Mouse (Mus musculus) testis, adult 2 months (tissue): ENCODE data around the gene Rfx7. TPM values are rescaled to one million over a fixed set of nuclear protein-coding genes. Genes with fewer than 3 reads are reported as not detected.
A peak's percentile ranks its signal among the peaks of the same experiment; 100 is the strongest.
"Not testable (repeated sequence)": the region's sequence is repeated elsewhere in the genome, so short reads cannot be mapped to it uniquely, and the experiment has no call there.

Source experiments
- H3K27ac ChIP-seq: fragments of 200-500 bp; 2 replicates; pipeline ENCODE4 v1.5.1; 2012; ENCODE audit warnings: low read depth, low read length; ENCODE audit not compliant: control insufficient read depth, insufficient read depth
- H3K27me3 ChIP-seq: fragments of 200-500 bp; 2 replicates; pipeline ENCODE4 v1.6.1; 2012; ENCODE audit warnings: mild to moderate bottlenecking, low read length, moderate library complexity; ENCODE audit not compliant: control insufficient read depth, insufficient read depth
- H3K36me3 ChIP-seq: fragments of 200-500 bp; 2 replicates; pipeline ENCODE4 v1.6.1; 2012; ENCODE audit warnings: mild to moderate bottlenecking, low read length; ENCODE audit not compliant: control insufficient read depth, insufficient read depth
- H3K4me1 ChIP-seq: fragments of 200-500 bp; 2 replicates; pipeline ENCODE4 v1.6.1; 2012; ENCODE audit warnings: low read length; ENCODE audit not compliant: control insufficient read depth, insufficient read depth
- H3K4me3 ChIP-seq: fragments of 200-500 bp; 2 replicates; pipeline ENCODE4 v1.5.1; 2012; ENCODE audit warnings: low read depth, mild to moderate bottlenecking, low read length, moderate library complexity, mixed read lengths; ENCODE audit not compliant: control insufficient read depth
- CTCF ChIP-seq: fragments of 200-500 bp; IDR thresholded peaks from 2 replicates; pipeline ENCODE4 v1.5.1; 2012; ENCODE audit warnings: low read depth, mild to moderate bottlenecking, inconsistent platforms, low read length, moderate library complexity; ENCODE audit not compliant: control insufficient read depth, insufficient read depth, insufficient replicate concordance
- POLR2A ChIP-seq: fragments of 200-500 bp; IDR thresholded peaks from 2 replicates; pipeline ENCODE4 v1.6.1; 2012; ENCODE audit warnings: low read depth, mild to moderate bottlenecking, inconsistent platforms, low read length, moderate library complexity; ENCODE audit not compliant: control insufficient read depth
- polyA plus RNA-seq: library from polyadenylated mRNA; depleted of rRNA; stranded (reverse); fragments of >200 nt; gene quantifications from 2 replicates; pipeline ENCODE4 v1.2.3, GENCODE M21; 2012

Rfx7 gene
- polyA plus RNA-seq, 1 experiment: 6.4 TPM

DNA sequence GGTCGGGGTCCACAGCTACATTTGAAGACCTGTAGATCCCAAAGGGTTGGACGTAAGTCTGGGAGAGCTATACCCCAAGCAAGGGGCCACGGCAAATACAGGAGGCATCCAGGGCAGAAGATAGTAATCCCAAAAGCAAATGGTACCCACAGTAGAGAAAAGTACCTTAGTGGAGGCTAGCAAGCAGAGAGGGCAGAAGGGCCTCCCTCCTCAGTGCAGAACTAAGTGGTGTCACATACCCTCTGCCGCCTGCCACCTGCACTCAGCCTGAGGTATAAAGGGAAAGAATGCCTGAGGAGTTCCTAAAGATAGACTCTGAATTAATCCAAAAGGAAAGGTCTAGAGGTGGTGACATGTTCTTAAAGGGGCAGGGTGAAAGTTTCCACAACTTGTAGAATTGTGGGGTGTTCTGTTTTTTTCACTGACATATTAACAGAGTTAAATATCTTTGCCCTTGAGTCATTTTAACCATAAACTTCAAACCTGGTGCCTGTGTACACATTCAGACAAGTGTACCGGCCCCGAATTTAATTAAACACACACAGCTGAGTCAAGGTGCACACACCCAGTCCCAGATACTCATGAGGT, 109.1 kb downstream of the Rfx7 start:
- TF ChIP-seq CTCF (no peak), POLR2A (no peak)
- Histone ChIP-seq H3K27me3 (no peaks in the 10 kb centered on the region), H3K27ac (peak overlapping the region; percentile 86), H3K4me3 (no peak overlapping the region), H3K4me1 (peaks cover 9% of the 10 kb centered on the region), H3K36me3 (no peaks in the 10 kb centered on the region)

DNA sequence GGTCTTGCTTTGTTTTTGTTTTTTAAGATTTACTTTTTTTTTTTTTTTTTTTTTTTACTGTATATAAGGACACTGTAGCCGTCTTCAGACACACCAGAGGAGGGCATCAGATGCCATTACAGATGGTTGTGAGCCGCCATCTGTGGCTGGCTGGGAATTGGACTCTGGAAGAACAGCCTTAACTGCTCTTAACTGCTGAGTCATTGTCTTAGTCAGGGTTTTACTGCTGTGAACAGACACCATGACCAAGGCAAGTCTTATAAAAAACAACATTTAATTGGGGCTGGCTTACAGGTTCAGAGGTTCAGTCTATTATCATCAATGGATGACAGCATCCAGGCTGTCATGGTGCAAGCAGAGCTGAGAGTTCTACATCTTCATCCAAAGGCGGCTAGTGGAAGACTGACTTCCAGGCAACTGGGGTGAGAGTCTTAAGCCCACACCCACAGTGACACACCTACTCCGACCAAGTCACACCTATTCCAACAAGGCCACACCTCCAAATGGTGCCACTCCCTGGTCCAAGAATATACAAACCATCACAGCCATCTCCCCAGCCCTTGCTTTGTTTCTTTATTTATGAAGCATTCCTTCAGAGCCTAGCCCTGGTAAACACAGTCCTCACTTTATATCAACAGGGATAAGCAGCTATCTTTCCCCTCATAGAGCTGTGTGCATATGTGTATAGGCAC, 110.9 kb downstream of the Rfx7 start:
- not testable (repeated sequence) for H3K4me1 ChIP-seq, H3K27ac ChIP-seq, H3K36me3 ChIP-seq, H3K27me3 ChIP-seq, H3K4me3 ChIP-seq

DNA sequence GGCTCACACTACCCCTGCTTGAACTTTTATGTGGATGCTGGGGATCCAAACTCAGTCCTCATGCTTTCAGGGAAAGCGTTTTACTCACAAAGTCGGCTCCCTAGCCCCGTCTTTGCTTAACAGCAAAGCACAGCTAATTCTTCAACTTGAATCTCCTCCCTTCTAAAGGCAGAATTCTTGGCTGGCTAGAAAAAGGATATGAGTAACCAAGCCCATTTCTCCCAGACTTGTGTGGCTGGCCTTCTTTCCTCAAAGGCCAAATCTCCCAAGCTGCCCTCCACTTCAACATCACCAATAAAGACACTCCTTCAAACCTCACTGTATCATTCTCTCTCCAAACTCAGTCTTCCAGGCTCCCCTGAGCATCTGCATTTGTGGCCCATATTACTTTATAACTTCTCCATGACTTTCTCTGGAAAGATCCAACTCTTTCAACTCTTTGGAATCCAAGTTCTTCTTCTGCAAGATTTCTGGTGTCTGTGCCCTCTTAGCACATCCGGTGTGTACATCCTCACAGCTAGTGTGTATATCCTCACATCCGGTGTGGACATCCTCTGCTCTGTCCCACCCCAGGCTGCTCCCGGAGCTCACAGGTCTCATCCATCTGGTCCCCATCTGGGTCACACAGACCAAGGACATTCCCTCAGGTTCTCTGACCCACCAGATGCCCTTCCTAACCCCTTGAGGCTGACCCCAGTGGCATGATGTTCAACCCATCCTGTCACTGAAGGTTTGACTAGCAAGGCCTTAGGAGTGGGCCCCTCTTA, 111.8 kb downstream of the Rfx7 start:
- Histone ChIP-seq H3K27me3 (no peaks in the 10 kb centered on the region), H3K36me3 (no peaks in the 10 kb centered on the region), H3K27ac (no peak overlapping the region), H3K4me1 (peaks cover 9% of the 10 kb centered on the region), H3K4me3 (no peak overlapping the region)
- TF ChIP-seq POLR2A: no peak
- TF ChIP-seq CTCF: no peak

DNA sequence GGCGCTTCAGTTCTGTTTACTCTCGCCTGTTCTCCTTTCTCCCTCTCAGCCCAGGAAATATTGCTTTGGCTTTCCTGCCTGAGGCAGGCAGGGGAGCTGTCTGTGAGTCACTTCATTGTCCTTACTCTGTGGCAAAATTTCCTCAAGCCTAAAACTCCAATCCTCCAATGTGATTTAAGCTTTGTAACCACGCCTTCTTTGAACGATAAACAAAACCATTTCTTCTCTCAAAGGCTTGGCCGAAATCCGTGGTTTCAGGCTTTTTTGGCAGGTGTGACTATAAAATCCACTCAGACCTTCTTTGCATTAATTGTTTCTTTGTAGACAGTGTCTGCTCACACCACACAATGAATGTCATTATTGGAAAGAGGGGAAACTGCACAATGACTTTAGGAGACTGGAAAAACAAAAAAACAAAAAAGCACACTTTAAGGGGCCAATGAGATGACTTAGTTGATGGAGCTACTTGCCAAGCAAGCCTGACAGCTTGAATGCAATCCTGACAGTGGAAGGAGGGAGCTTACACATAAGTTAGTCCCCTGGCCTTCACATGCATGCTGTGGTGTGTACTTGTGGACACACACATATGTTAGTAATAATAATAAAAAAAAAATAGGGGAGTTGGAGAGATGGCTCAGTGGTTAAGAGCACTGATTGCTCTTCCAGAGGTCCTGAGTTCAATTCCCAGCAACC, 112.5 kb downstream of the Rfx7 start:
- Histone ChIP-seq H3K27me3 (no peaks in the 10 kb centered on the region), H3K4me1 (peaks cover 9% of the 10 kb centered on the region), H3K36me3 (no peaks in the 10 kb centered on the region), H3K4me3 (no peak overlapping the region), H3K27ac (no peak overlapping the region)
- TF ChIP-seq POLR2A (no peak), CTCF (no peak)

DNA sequence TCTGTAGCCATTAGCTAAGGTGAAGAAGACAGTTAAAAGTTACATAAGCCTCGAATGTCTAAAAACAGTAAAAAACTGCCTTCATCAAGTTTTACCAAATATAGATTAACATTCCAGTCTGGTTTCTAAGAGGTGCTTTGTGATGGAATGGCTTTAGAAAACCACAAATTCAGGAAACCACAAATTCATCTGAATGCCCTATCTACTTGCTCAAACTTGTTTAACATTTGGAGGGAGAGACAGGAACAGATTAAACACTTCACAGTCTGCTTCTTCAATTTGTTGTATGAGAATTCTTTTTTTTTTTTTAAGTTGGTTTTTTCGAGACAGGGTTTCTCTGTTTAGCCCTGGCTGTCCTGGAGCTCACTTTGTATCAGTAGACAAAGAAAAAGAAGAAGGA, 117.7 kb downstream of the Rfx7 start:
- no peak overlapping the region for H3K4me3 ChIP-seq
- no peak overlapping the region for H3K27ac ChIP-seq
- TF ChIP-seq CTCF (no peak), POLR2A (no peak)
- H3K4me1 ChIP-seq: no peaks in the 10 kb centered on the region
- no peaks in the 10 kb centered on the region for H3K36me3 ChIP-seq
- no peaks in the 10 kb centered on the region for H3K27me3 ChIP-seq

DNA sequence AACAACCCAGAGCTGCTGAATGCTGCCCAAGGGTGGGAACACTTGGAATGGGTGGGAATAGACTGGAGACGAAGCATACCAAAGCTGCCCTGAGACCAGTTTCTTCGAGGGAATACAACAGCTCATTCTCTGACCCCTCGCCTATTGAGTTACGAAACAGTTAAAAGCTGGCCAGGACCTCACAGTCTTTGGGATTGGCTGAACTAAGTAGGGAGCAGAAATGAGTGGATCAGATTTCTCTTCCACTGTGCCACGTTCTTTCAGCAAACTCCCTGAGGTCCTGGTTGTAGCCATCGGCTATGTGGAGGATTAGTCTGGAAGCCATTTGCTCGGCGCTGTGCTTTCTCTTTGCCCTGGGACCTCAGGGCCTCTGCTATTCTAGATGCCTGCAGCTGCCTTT, 120.9 kb downstream of the Rfx7 start:
- Histone ChIP-seq H3K36me3 (no peaks in the 10 kb centered on the region), H3K4me3 (no peak overlapping the region), H3K4me1 (no peaks in the 10 kb centered on the region), H3K27me3 (no peaks in the 10 kb centered on the region), H3K27ac (peak overlapping the region; percentile 22; the same call in 1 of the 2 replicates)
- TF ChIP-seq CTCF (no peak), POLR2A (no peak)

DNA sequence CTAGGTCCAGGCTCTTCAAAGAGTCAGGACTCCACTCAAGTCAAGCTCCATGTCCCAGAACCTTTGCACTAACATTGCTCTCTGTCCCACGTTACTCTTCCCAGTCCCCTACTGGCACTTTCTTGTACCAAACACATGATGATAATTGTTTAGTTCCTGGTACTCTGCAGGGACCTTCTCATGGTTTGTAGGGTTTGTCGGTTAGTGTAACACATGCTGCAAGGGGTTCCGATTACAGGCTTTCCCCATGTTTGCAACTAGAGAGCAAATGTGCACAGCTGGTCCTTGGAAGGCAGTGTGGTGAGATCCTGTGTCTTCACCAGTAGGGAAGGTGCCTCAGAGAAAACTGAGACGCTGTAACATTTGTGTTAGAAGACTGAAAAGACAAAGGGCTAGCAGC, 121.5 kb downstream of the Rfx7 start:
- no peak overlapping the region for H3K27ac ChIP-seq

More for the DNA sequence above, 121.5 kb downstream of the Rfx7 start:
- Histone ChIP-seq H3K4me1 (no peaks in the 10 kb centered on the region), H3K4me3 (no peak overlapping the region), H3K36me3 (no peaks in the 10 kb centered on the region), H3K27me3 (no peaks in the 10 kb centered on the region)
- TF ChIP-seq CTCF (no peak), POLR2A (no peak)
